Comparison of ENCODE assay signal across 12 mouse cellular contexts in genomic region chr13:94298401-94298800, GRCm38 (mm10). TPM values are rescaled to one million over a fixed set of nuclear protein-coding genes. Genes with fewer than 3 reads are reported as not detected.
DNase-seq lines count a peak whose midpoint lies in the region; ATAC-seq and TF ChIP-seq lines count a peak whose summit lies in the region.
"Had no signal": no experiment of that assay in that cellular context is flagged by ENCODE, and none has a peak within 500 bp of the region (broad histone marks: within the 10 kb centered on the region; RNA-seq: fewer than 3 reads in every experiment).

No protein-coding gene starts in this region.

- H3ac ChIP-seq in C2C12 (ENCODE audit: control insufficient read depth, insufficient read length, low read depth): no peak overlapping the region

- intact Hi-C loops in gastrocnemius, adult 2 months (cut with DNase I): no loop called here

- no peak overlapping the region for H3K4me2 ChIP-seq in midbrain, postnatal 0 days (ENCODE audit: low read depth, low read length, poor library complexity, severe bottlenecking)
- no peak overlapping the region for H3K4me2 ChIP-seq in hindbrain, embryonic 12.5 days (replicated peaks)
- H3K4me2 ChIP-seq: forebrain, embryonic 13.5 days; hindbrain, embryonic 15.5 days; lung, embryonic 15.5 days; neural tube, embryonic 12.5 days had no signal

- no peaks in the 10 kb centered on the region for H3K4me1 ChIP-seq in lung, adult 2 months (ENCODE audit: control insufficient read depth, insufficient read depth, low read length)
- H3K4me1 ChIP-seq in midbrain, postnatal 0 days (ENCODE audit: insufficient read depth, low read length): no peaks in the 10 kb centered on the region
- no peaks in the 10 kb centered on the region for H3K4me1 ChIP-seq in hindbrain, embryonic 12.5 days
- H3K4me1 ChIP-seq: forebrain, embryonic 13.5 days; hindbrain, embryonic 15.5 days; lung, embryonic 15.5 days; neural tube, embryonic 12.5 days had no signal

- no peak overlapping the region for H3K9ac ChIP-seq in midbrain, postnatal 0 days (replicated peaks; ENCODE audit: low read length, poor library complexity, severe bottlenecking)
- H3K9ac ChIP-seq in hindbrain, embryonic 12.5 days: no peak overlapping the region
- H3K9ac ChIP-seq: forebrain, embryonic 13.5 days; hindbrain, embryonic 15.5 days; lung, embryonic 15.5 days; neural tube, embryonic 12.5 days had no signal

- ATAC-seq in midbrain, postnatal 0 days (ENCODE audit: low FRiP score): no peak
- ATAC-seq in hindbrain, embryonic 12.5 days (ENCODE audit: low FRiP score): no peak
- ATAC-seq: forebrain, embryonic 13.5 days had no signal

- H3K79me2 ChIP-seq in C2C12 (ENCODE audit: control insufficient read depth, insufficient read depth): no peaks in the 10 kb centered on the region

- no peak overlapping the region for H3K4me3 ChIP-seq in C2C12 (ENCODE audit: insufficient read depth, poor library complexity, severe bottlenecking)
- no peak overlapping the region for H3K4me3 ChIP-seq in gastrocnemius, adult 2 months
- no peak overlapping the region for H3K4me3 ChIP-seq in lung, adult 2 months (replicated peaks; ENCODE audit: extremely low read depth, low read depth, low read length)
- H3K4me3 ChIP-seq in midbrain, postnatal 0 days (ENCODE audit: low read depth, low read length): no peak overlapping the region
- no peak overlapping the region for H3K4me3 ChIP-seq in hindbrain, embryonic 12.5 days
- H3K4me3 ChIP-seq: forebrain, embryonic 13.5 days; hindbrain, embryonic 15.5 days; lung, embryonic 15.5 days; neural tube, embryonic 12.5 days had no signal

- no peaks in the 10 kb centered on the region for H3K27me3 ChIP-seq in C2C12 (ENCODE audit: control insufficient read depth, insufficient read depth, insufficient read length)
- H3K27me3 ChIP-seq in midbrain, postnatal 0 days (ENCODE audit: insufficient read depth, low read length): no peaks in the 10 kb centered on the region
- H3K27me3 ChIP-seq in hindbrain, embryonic 12.5 days: no peaks in the 10 kb centered on the region
- H3K27me3 ChIP-seq: forebrain, embryonic 13.5 days; hindbrain, embryonic 15.5 days; lung, embryonic 15.5 days; neural tube, embryonic 12.5 days had no signal

- H3K9me3 ChIP-seq in midbrain, postnatal 0 days (ENCODE audit: low read length): no peaks in the 10 kb centered on the region
- H3K9me3 ChIP-seq in hindbrain, embryonic 12.5 days (replicated peaks): no peaks in the 10 kb centered on the region
- H3K9me3 ChIP-seq: forebrain, embryonic 13.5 days; hindbrain, embryonic 15.5 days; lung, embryonic 15.5 days; neural tube, embryonic 12.5 days had no signal

- no peaks in the 10 kb centered on the region for H3K79me3 ChIP-seq in C2C12 (ENCODE audit: low read depth)

- no peak for TF ChIP-seq POLR2A in lung, adult 2 months (IDR thresholded peaks at IDR 0.05; ENCODE audit: borderline replicate concordance, extremely low read depth, low read depth, low read length)

- no peak overlapping the region for H3K27ac ChIP-seq in gastrocnemius, adult 2 months
- no peak overlapping the region for H3K27ac ChIP-seq in midbrain, postnatal 0 days (ENCODE audit: low read depth, low read length)
- no peak overlapping the region for H3K27ac ChIP-seq in hindbrain, embryonic 12.5 days
- H3K27ac ChIP-seq: forebrain, embryonic 13.5 days; hindbrain, embryonic 15.5 days; lung, embryonic 15.5 days; neural tube, embryonic 12.5 days had no signal

- WGBS in lung, adult 2 months: 69% methylated on average over 4 of the region's 4 CpGs
- 80% methylated on average over 4 of the region's 4 CpGs for WGBS in midbrain, postnatal 0 days
- WGBS in hindbrain, embryonic 12.5 days: 77% methylated on average over 4 of the region's 4 CpGs

- TF ChIP-seq CTCF in C2C12 (IDR thresholded peaks at IDR 0.05; ENCODE audit: control insufficient read depth, insufficient read depth, insufficient read length): no peak
- TF ChIP-seq CTCF in gastrocnemius, adult 2 months (IDR thresholded peaks at IDR 0.05): no peak
- no peak for TF ChIP-seq CTCF in lung, adult 2 months (IDR thresholded peaks at IDR 0.05; ENCODE audit: insufficient read depth, low read length)
- TF ChIP-seq CTCF in midbrain, postnatal 0 days (IDR thresholded peaks at IDR 0.05): no peak

- H3K36me3 ChIP-seq in C2C12 (ENCODE audit: control insufficient read depth, insufficient read depth): no peaks in the 10 kb centered on the region
- no peaks in the 10 kb centered on the region for H3K36me3 ChIP-seq in midbrain, postnatal 0 days (ENCODE audit: insufficient read depth, low read length)
- H3K36me3 ChIP-seq in hindbrain, embryonic 12.5 days: no peaks in the 10 kb centered on the region
- H3K36me3 ChIP-seq: hindbrain, embryonic 15.5 days; lung, embryonic 15.5 days; neural tube, embryonic 12.5 days had no signal

- peak; percentile 68 for DNase-seq in 3134 (ENCODE audit: extremely low read depth, insufficient read length, low spot score)
- DNase-seq in gastrocnemius, adult 2 months: peak; percentile 78
- DNase-seq in lung, adult 2 months: peak; percentile 34
- DNase-seq in midbrain, postnatal 0 days (ENCODE audit: low spot score): no peak
- no peak for DNase-seq in left cerebral cortex, adult 18-20 months (ENCODE audit: low spot score in 2 of 2)
- DNase-seq: cerebellum, adult 2 months had no signal

TF ChIP-seq in C2C12, 6 proteins besides CTCF, POLR2A, EP300 and RAD21:
- TF ChIP-seq USF1 (IDR thresholded peaks at IDR 0.05; ENCODE audit: low read depth) (peak; percentile 60), MAX (IDR thresholded peaks at IDR 0.05) (no peak), CEBPB (IDR thresholded peaks at IDR 0.05; ENCODE audit: low read depth) (peak; percentile 94)
TF ChIP-seq in C2C12: peak in this region for 2.

RNA-seq across cellular contexts. Expression of gene Scamp1, which starts 12.7 kb away (rescaled TPM):
- polyA plus RNA-seq in C2C12 (2012; fragmentation: generic; extraction: Trizol): 5.3 TPM
- total RNA-seq in gastrocnemius, adult 2 months (2021): 10 to 100 TPM; 16.6 to 20.3 TPM
- 19.9 and 29.2 TPM in 2 replicates for polyA plus RNA-seq in lung, adult 2 months (2012; rRNA removed)
- total RNA-seq in midbrain, postnatal 0 days (2014; rRNA removed): 124 and 162 TPM in 2 replicates
- polyA plus RNA-seq in midbrain, postnatal 0 days (2015; fragmentation: Nextera tagmentation; extraction: Ambion mirVana): 161 and 166 TPM in 2 replicates
- 78.4 and 82.9 TPM in 2 replicates for polyA plus RNA-seq in hindbrain, embryonic 12.5 days (2016; fragmentation: Nextera tagmentation; extraction: Ambion mirVana)
- total RNA-seq in left cerebral cortex, adult 18-20 months (2021): 100 to 1,000 TPM; 183 to 191 TPM

Comparison
In these comparisons a context has a peak if more than half of its experiments do, and no peak if none do; other contexts are left out.
1. DNase-seq: peak in 3134 (single experiment), gastrocnemius, adult 2 months (single experiment) and lung, adult 2 months (single experiment); none in midbrain, postnatal 0 days (single experiment) and left cerebral cortex, adult 18-20 months (0 of 2).